Mouse (Mus musculus) G1E (cell line): ENCODE data around the gene B230217C12Rik.
"Not testable (repeated sequence)": the region's sequence is repeated elsewhere in the genome, so short reads cannot be mapped to it uniquely, and the experiment has no call there.

ENCODE experiments used
- CTCF ChIP-seq: IDR thresholded peaks from 2 replicates; pipeline ENCODE4 v1.5.1; 2012; ENCODE audit warnings: low read depth, low read length, inconsistent platforms, mixed read lengths
- GATA1 ChIP-seq: IDR thresholded peaks from 2 replicates; pipeline ENCODE4 v1.6.1; 2012; ENCODE audit warnings: borderline replicate concordance, low read length, inconsistent platforms, mixed read lengths
- GATA2 ChIP-seq: IDR thresholded peaks from 2 replicates; pipeline ENCODE4 v1.6.1; 2012; ENCODE audit warnings: low read depth, low read length, inconsistent platforms, borderline replicate concordance
- TAL1 ChIP-seq: conservative IDR thresholded peaks from 2 replicates; pipeline ENCODE4 v1.6.1; 2012; ENCODE audit warnings: low read depth, low read length, inconsistent platforms, mixed read lengths

DNA sequence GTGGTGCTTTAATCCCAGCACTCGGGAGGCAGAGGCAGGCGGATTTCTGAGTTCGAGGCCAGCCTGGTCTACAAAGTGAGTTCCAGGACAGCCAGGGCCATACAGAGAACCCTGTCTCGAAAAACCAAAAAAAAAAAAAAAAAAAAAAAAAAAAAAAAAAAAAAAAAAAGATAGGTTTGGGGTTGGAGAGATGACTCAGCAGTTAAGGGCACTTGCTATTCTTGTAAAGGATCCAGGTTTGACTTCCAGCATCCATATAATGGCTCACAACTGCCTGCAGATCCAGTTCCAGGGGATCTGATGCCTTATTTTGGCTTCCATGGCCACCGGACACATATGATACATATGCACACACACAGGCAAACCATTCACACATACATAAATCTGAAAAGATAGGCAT, 31.8 kb downstream of the B230217C12Rik start:
- TF ChIP-seq CTCF, GATA2, GATA1, TAL1: not testable (repeated sequence)
